Mouse (Mus musculus) hindbrain, postnatal 0 days (tissue): ENCODE measurements at regions not wholly inside any gene's neighbourhood (a gene's known extent, or its start where the extent isn't known, plus 50 kb on each side); places are given as distances from the start of the nearest gene placed in this dataset.

Source experiments
- ATAC-seq: fragments of 200-750 bp; cut with Nextera tagmentation; 2 replicates; pipeline ENCODE4 v1.8.0; 2017; ENCODE audit warnings: mild to moderate bottlenecking, moderate TSS enrichment, moderate library complexity
- DNase-seq: peaks from one replicate; pipeline ENCODE4 v3.0.0-alpha.2; 2015; ENCODE audit warnings: low spot score
- H3K27ac ChIP-seq: fragments of 300-500 bp; sonication (generic); 2 replicates; pipeline ENCODE4 v1.5.1; 2014; ENCODE audit warnings: mild to moderate bottlenecking
- H3K27me3 ChIP-seq: fragments of 300-500 bp; sonication (generic); 2 replicates; pipeline ENCODE4 v1.6.1; 2014; ENCODE audit warnings: low read length, mixed read lengths; ENCODE audit not compliant: insufficient read depth
- H3K36me3 ChIP-seq: fragments of 300-500 bp; sonication (generic); 2 replicates; pipeline ENCODE4 v1.6.1; 2014; ENCODE audit warnings: low read length, mixed read lengths; ENCODE audit not compliant: insufficient read depth
- H3K4me1 ChIP-seq: fragments of 300-500 bp; sonication (generic); 2 replicates; pipeline ENCODE4 v1.6.1; 2014; ENCODE audit warnings: antibody characterized with exemption, low read length, mixed read lengths; ENCODE audit not compliant: insufficient read depth
- H3K4me2 ChIP-seq: fragments of 300-500 bp; sonication (generic); 2 replicates; pipeline ENCODE4 v1.6.1; 2014; ENCODE audit warnings: low read depth, mild to moderate bottlenecking, low read length, moderate library complexity, mixed read lengths
- H3K4me3 ChIP-seq: fragments of 300-500 bp; sonication (generic); 2 replicates; pipeline ENCODE4 v1.5.1; 2014; ENCODE audit warnings: low read length
- H3K9ac ChIP-seq: fragments of 300-500 bp; sonication (generic); replicated peaks from 2 replicates; pipeline ENCODE4 v1.6.1; 2014; ENCODE audit warnings: mild to moderate bottlenecking, low read length, moderate library complexity, mixed read lengths
- H3K9me3 ChIP-seq: fragments of 300-500 bp; sonication (generic); 2 replicates; pipeline ENCODE4 v1.6.1; 2016; ENCODE audit warnings: low read length, mixed read lengths
- CTCF ChIP-seq: IDR thresholded peaks from 2 replicates; pipeline ENCODE4 v1.5.1; 2016; ENCODE audit warnings: antibody characterized with exemption, control low read depth, low read depth
- WGBS: fragments of 180-500 bp; shearing (Covaris S2); extraction: QIAGEN DNeasy Blood & Tissue Kit; methylation state at CpG from one replicate; pipeline ENCODE4 v1.1.7; 2014; 5-methylcytosine and 5-hydroxymethylcytosine counted together

- ATAC-seq (no peak), DNase-seq (no peak)
- Histone ChIP-seq H3K36me3 (no peaks in the 10 kb centered on the region), H3K27me3 (no peaks in the 10 kb centered on the region), H3K4me1 (peaks cover 21% of the 10 kb centered on the region), H3K4me3 (no peak overlapping the region), H3K9ac (no peak overlapping the region), H3K27ac (no peak overlapping the region), H3K4me2 (no peak overlapping the region), H3K9me3 (no peaks in the 10 kb centered on the region)
- 32% methylated on average over 5 of the region's 5 CpGs for WGBS
- TF ChIP-seq CTCF: no peak
These were observed 173.3 kb downstream of the Efnb2 start for GRCm38 (mm10) chr8:8487706-8488105.

- WGBS: 69% methylated on average over 3 of the region's 3 CpGs
- H3K36me3 ChIP-seq: no peaks in the 10 kb centered on the region
- ATAC-seq (no peak), DNase-seq (no peak)
- peaks cover 21% of the 10 kb centered on the region for H3K4me1 ChIP-seq
- no peak for TF ChIP-seq CTCF
- no peak overlapping the region for H3K27ac ChIP-seq
- no peak overlapping the region for H3K9ac ChIP-seq
- no peak overlapping the region for H3K4me3 ChIP-seq
- H3K27me3 ChIP-seq: no peaks in the 10 kb centered on the region
- H3K9me3 ChIP-seq: no peaks in the 10 kb centered on the region
- H3K4me2 ChIP-seq: no peak overlapping the region
These were observed 174.2 kb downstream of the Efnb2 start for GRCm38 (mm10) chr8:8486866-8487265.

- no peaks in the 10 kb centered on the region for H3K9me3 ChIP-seq
- H3K27ac ChIP-seq: no peak overlapping the region
- ATAC-seq (no peak), DNase-seq (no peak)
- no peak overlapping the region for H3K4me3 ChIP-seq
- no peaks in the 10 kb centered on the region for H3K36me3 ChIP-seq
- H3K9ac ChIP-seq: no peak overlapping the region
- TF ChIP-seq CTCF: no peak
- no peaks in the 10 kb centered on the region for H3K27me3 ChIP-seq
- peaks cover 21% of the 10 kb centered on the region for H3K4me1 ChIP-seq
- WGBS: 49% methylated on average over 3 of the region's 3 CpGs
- H3K4me2 ChIP-seq: no peak overlapping the region
These were observed 175.8 kb downstream of the Efnb2 start for GRCm38 (mm10) chr8:8485252-8485651.

DNA sequence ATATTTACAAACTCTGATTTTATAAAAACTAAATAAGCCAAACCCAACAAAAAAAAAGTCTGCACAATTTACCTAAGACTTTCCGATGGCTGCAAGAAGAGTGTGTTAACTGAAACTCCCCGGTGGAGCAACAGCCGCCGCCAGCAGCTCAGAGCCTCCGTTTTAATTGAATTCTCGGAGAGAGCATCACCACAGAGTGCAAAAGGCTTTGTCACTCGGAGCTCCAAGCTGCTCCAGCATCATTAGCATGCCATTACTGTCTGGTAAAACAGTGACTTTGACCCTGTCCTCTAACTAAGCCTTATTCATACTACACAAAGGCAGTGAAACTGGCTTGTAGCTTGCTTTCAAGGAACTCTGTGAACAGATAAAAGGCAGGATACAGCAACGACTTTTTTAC is 176.5 kb downstream of the Efnb2 start:
- peak; percentile 74 for DNase-seq
- TF ChIP-seq CTCF: no peak

DNA sequence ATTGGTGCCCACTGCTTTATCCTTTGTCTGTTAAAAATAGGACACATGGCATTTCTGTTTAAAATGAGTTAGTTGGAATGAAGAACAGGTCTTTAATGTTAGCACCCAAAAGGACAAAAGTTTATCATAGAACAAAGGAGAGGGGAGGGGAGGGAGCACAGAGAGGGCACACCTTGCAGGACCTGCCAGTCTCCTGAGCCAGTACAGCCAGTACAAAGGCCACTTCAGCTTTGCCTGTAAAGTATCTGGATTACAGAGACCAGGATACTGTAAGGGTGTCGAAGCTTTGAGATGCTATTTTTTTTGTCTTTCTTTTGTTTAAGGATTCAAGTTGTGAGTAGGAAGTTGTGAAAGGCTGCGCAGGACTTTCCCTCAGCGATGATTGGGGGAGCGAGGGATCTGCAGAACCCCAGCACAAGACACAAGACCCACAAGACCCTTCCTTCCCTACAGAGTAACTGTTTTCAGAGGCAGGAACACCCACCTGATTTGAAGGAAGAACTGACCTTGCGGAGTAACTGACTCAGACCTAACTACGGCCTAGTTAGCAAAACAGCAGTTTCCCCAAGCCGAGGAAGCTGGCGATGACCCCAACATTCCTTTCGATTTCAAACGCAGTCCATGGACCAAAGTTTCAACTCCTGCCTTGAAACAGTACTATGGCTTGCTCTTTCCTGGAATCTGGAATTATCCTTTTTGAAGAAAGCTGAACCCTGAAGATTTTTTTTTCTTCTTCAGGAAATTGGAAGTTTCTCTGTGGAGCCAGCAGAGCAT is 178.1 kb downstream of the Efnb2 start:
- peaks cover 7% of the 10 kb centered on the region; the same call in 1 of the 2 replicates for H3K4me1 ChIP-seq
- DNase-seq (no peak), ATAC-seq (no peak)
- no peaks in the 10 kb centered on the region for H3K9me3 ChIP-seq
- H3K36me3 ChIP-seq: no peaks in the 10 kb centered on the region
- no peak overlapping the region for H3K27ac ChIP-seq
- no peaks in the 10 kb centered on the region for H3K27me3 ChIP-seq
- no peak overlapping the region for H3K4me3 ChIP-seq
- TF ChIP-seq CTCF: no peak
- WGBS: 58% methylated on average over 10 of the region's 10 CpGs
- 0 out of 2 replicates have a peak overlapping the region, but pooled peaks have one; percentile 11 for H3K4me2 ChIP-seq
- H3K9ac ChIP-seq: no peak overlapping the region

More for the DNA sequence above, 176.5 kb downstream of the Efnb2 start:
- peaks cover 18% of the 10 kb centered on the region for H3K4me1 ChIP-seq
- no peak overlapping the region for H3K27ac ChIP-seq
- no peaks in the 10 kb centered on the region for H3K27me3 ChIP-seq
- H3K4me3 ChIP-seq: no peak overlapping the region
- no peaks in the 10 kb centered on the region for H3K36me3 ChIP-seq
- WGBS: 7% methylated on average over 8 of the region's 8 CpGs
- H3K9me3 ChIP-seq: no peaks in the 10 kb centered on the region
- H3K9ac ChIP-seq: no peak overlapping the region
- H3K4me2 ChIP-seq: peak overlapping the region; percentile 22
- ATAC-seq: peak; percentile 84

DNA sequence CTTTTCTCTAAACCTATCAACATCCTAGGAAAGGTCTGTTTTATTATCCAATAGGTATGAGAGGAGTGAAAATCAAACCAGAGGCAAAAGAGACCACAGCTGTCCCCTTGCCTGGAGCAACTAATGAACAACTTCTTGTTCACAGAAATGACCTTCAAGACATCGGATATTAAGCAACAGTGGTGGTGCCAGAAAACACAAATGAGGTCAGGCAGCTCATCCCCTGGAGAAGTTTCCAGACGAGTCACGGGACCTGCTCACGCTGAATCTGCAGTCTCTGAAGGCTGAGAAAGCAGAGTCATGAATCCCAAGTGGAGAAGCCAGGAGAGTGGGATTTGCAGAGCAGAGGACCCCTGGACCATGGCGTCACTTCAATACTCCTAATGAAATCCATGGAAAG is 183.6 kb downstream of the Efnb2 start:
- Histone ChIP-seq H3K4me3 (no peak overlapping the region), H3K9me3 (no peaks in the 10 kb centered on the region), H3K4me2 (no peak overlapping the region), H3K36me3 (no peaks in the 10 kb centered on the region), H3K9ac (no peak overlapping the region), H3K4me1 (no peaks in the 10 kb centered on the region), H3K27me3 (no peaks in the 10 kb centered on the region), H3K27ac (no peak overlapping the region)
- DNase-seq (no peak), ATAC-seq (no peak)
- TF ChIP-seq CTCF: no peak
- WGBS: 76% methylated on average over 5 of the region's 5 CpGs

DNA sequence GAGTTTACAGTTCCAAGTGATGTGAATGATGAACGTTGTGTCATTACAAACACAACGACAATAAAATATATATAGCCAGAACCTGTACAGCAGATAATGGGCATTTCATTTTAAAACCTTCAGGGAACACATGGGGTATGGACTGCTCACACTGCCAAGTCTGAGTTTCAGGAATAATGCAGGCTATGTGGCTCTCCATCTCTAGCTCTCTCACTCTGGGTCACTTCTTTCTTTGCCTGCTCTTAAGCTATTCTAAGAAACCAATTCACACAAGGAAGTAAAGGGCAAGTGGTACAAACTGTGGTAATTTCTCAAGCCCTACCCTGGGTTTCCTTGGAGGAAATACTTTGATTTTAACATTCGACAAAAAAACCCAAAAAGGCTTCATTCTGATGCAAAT is 192.5 kb downstream of the Efnb2 start:
- ATAC-seq (no peak), DNase-seq (no peak)
- Histone ChIP-seq H3K27ac (no peak overlapping the region), H3K4me2 (no peak overlapping the region), H3K36me3 (no peaks in the 10 kb centered on the region), H3K9me3 (no peaks in the 10 kb centered on the region), H3K27me3 (no peaks in the 10 kb centered on the region), H3K9ac (no peak overlapping the region), H3K4me1 (no peaks in the 10 kb centered on the region), H3K4me3 (no peak overlapping the region)
- whole genome bisulfite sequencing: 46% methylated on average over 3 of the region's 3 CpGs
- TF ChIP-seq CTCF: no peak
